26 mouse cellular contexts compared by ENCODE assay signal in the genomic region with DNA sequence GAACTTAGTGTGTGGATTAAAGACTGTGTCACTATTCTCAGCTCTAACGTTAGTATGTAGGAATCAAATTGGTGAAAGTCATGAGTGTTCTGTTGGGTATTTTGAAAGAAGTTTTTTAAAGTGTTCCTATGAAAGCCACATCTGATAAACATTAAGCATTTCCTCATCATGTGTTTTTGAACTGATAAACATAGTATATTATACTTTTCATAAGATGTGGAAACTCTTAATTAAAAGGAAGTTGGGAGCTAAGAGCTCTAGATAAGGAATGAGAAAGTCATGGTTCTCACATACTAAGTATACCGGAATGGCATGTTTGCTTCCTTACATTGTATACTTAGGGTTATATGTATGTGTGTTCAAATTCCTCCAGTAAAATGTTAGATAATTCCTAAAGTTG. TPM values are rescaled to one million over a fixed set of nuclear protein-coding genes. Genes with fewer than 3 reads are reported as not detected.
DNase-seq lines count a peak whose midpoint lies in the region; ATAC-seq and TF ChIP-seq lines count a peak whose summit lies in the region.
"Had no signal": no experiment of that assay in that cellular context is flagged by ENCODE, and none has a peak within 500 bp of the region (broad histone marks: within the 10 kb centered on the region; RNA-seq: fewer than 3 reads in every experiment).

No protein-coding gene starts in this region.

- H3K79me2 ChIP-seq in MEL (ENCODE audit: control insufficient read depth, insufficient read depth, low read length, poor library complexity), result peaks cover 26% of the 10 kb centered on the region

- ATAC-seq in common myeloid progenitor, adult 5-6 weeks (replicated peaks; ENCODE audit: low read depth, poor library complexity, severe bottlenecking), result peak; percentile 52; the same call in 1 of the 2 replicates
- ATAC-seq in megakaryocyte progenitor cell, adult 5-6 weeks (replicated peaks; ENCODE audit: poor library complexity), result peak; percentile 26; the same call in 1 of the 2 replicates
- ATAC-seq in neural tube, embryonic 15.5 days (ENCODE audit: low FRiP score), result no peak
- ATAC-seq in inflammation-experienced regulatory T-cells, adult 6 months, result no peak
- ATAC-seq: activated CD4-positive, CD25-positive, alpha-beta regulatory T cell, adult 4 months; CD4-positive, CD25-positive, alpha-beta regulatory T cell, adult 4 months; forebrain, embryonic 14.5 days; forebrain, embryonic 16.5 days; Patski had no signal

- H3K4me1 ChIP-seq in MEL (ENCODE audit: control insufficient read depth in 1 of 2, insufficient read depth in 2 of 2, low read length in 2 of 2), result peaks cover 15 to 23% of the 10 kb centered on the region in 2 experiments
- H3K4me1 ChIP-seq in neural tube, embryonic 15.5 days, result no peaks in the 10 kb centered on the region
- H3K4me1 ChIP-seq: embryonic facial prominence, embryonic 13.5 days; embryonic facial prominence, embryonic 15.5 days; forebrain, embryonic 10.5 days; forebrain, embryonic 12.5 days had no signal

- no peak for TF ChIP-seq CTCF in MEL (IDR thresholded peaks at IDR 0.05 in 2 of 3, conservative IDR thresholded peaks at IDR 0.05 in 1 of 3; ENCODE audit: control insufficient read depth in 1 of 3, insufficient read depth in 1 of 3, low read depth in 2 of 3, low read length in 3 of 3, poor library complexity in 1 of 3, severe bottlenecking in 1 of 3)

- TF ChIP-seq EP300 in MEL (IDR thresholded peaks at IDR 0.05; ENCODE audit: low read depth in 1 of 2, low read length in 2 of 2), result peak; percentile 70 to 85; a peak in 3 of 4 replicates

- H3K27me3 ChIP-seq in MEL (ENCODE audit: control insufficient read depth in 1 of 2, insufficient read depth in 2 of 2, low read length in 2 of 2), result no peaks in the 10 kb centered on the region
- no peaks in the 10 kb centered on the region for H3K27me3 ChIP-seq in neural tube, embryonic 15.5 days (replicated peaks)
- H3K27me3 ChIP-seq: CH12.LX; embryonic facial prominence, embryonic 13.5 days; embryonic facial prominence, embryonic 15.5 days; forebrain, embryonic 12.5 days; Patski had no signal

- no peak for TF ChIP-seq POLR2A in MEL (IDR thresholded peaks at IDR 0.05; ENCODE audit: control insufficient read depth in 1 of 2, insufficient read depth in 1 of 2, low read depth in 1 of 2, low read length in 2 of 2, poor library complexity in 1 of 2)

- 95% methylated on average over 2 of the region's 2 CpGs for WGBS in neural tube, embryonic 15.5 days

- peak; percentile 53 for DNase-seq in MEL (ENCODE audit: low read depth, low spot score)
- DNase-seq: adrenal gland, postnatal 10 days; adrenal gland, postnatal 25 days; B cell, adult 2 months; cerebellum, adult 11 months; cerebellum, adult 18-20 months; cerebellum, adult 8-10 months; cerebellum, adult 9-11 months; cerebellum, postnatal 14 days; cerebellum, postnatal 36 days had no signal

- peak overlapping the region; percentile 60 for H3K27ac ChIP-seq in MEL (ENCODE audit: control insufficient read depth, low read depth, low read length)
- no peak overlapping the region for H3K27ac ChIP-seq in neural tube, embryonic 15.5 days (replicated peaks)
- H3K27ac ChIP-seq: embryonic facial prominence, embryonic 13.5 days; embryonic facial prominence, embryonic 15.5 days; forebrain, embryonic 10.5 days; forebrain, embryonic 12.5 days had no signal

- no peak overlapping the region for H3K4me3 ChIP-seq in MEL (ENCODE audit: control insufficient read depth in 1 of 2, insufficient read depth in 1 of 2, low read depth in 2 of 2, low read length in 2 of 2)
- H3K4me3 ChIP-seq in neural tube, embryonic 15.5 days (replicated peaks), result no peak overlapping the region
- H3K4me3 ChIP-seq: embryonic facial prominence, embryonic 13.5 days; embryonic facial prominence, embryonic 15.5 days; erythroblast, embryonic 14.5 days; forebrain, embryonic 10.5 days; forebrain, embryonic 12.5 days had no signal

- TF ChIP-seq RAD21 in MEL (IDR thresholded peaks at IDR 0.05; ENCODE audit: low read depth, low read length), result no peak

- peaks cover 32 to 39% of the 10 kb centered on the region in 2 experiments for H3K36me3 ChIP-seq in MEL (ENCODE audit: control insufficient read depth in 1 of 2, insufficient read depth in 2 of 2, low read length in 2 of 2)
- peaks cover 21% of the 10 kb centered on the region for H3K36me3 ChIP-seq in neural tube, embryonic 15.5 days

- H3K4me2 ChIP-seq in neural tube, embryonic 15.5 days, result no peak overlapping the region
- H3K4me2 ChIP-seq: embryonic facial prominence, embryonic 13.5 days; embryonic facial prominence, embryonic 15.5 days; forebrain, embryonic 12.5 days had no signal

- H3K9me3 ChIP-seq in MEL (replicated peaks; ENCODE audit: insufficient read depth, low read length), result no peaks in the 10 kb centered on the region
- H3K9me3 ChIP-seq in neural tube, embryonic 15.5 days (replicated peaks), result no peaks in the 10 kb centered on the region
- H3K9me3 ChIP-seq: embryonic facial prominence, embryonic 13.5 days; embryonic facial prominence, embryonic 15.5 days; forebrain, embryonic 12.5 days; G1E had no signal

- no peak overlapping the region for H3K9ac ChIP-seq in MEL (ENCODE audit: control insufficient read depth, low read depth, low read length, poor library complexity, severe bottlenecking)
- H3K9ac ChIP-seq in neural tube, embryonic 15.5 days (replicated peaks), result no peak overlapping the region
- H3K9ac ChIP-seq: embryonic facial prominence, embryonic 13.5 days; embryonic facial prominence, embryonic 15.5 days; forebrain, embryonic 12.5 days had no signal

TF ChIP-seq in MEL, 35 proteins besides CTCF, POLR2A, EP300 and RAD21:
- TF ChIP-seq USF1 (IDR thresholded peaks at IDR 0.05; ENCODE audit: low read depth, low read length) (peak; percentile 21; the same call in 1 of the 2 replicates), MXI1 (IDR thresholded peaks at IDR 0.05; ENCODE audit: low read depth, low read length) (peak; percentile 56), GATA1 (IDR thresholded peaks at IDR 0.05; ENCODE audit: low read depth, low read length) (peak; percentile 90), ZNF384 (IDR thresholded peaks at IDR 0.05; ENCODE audit: low read depth, low read length) (0 out of 2 replicates have a peak, but pooled peaks have one; percentile 22), SIN3A (IDR thresholded peaks at IDR 0.05; ENCODE audit: low read length) (peak; percentile 23; the same call in 1 of the 2 replicates), TAL1 (IDR thresholded peaks at IDR 0.05; ENCODE audit: low read length) (peak; percentile 28), ETS1 (IDR thresholded peaks at IDR 0.05; ENCODE audit: low read depth, low read length) (peak; percentile 72), TCF12 (IDR thresholded peaks at IDR 0.05; ENCODE audit: low read depth, low read length) (peak; percentile 64; the same call in 1 of the 2 replicates), KAT2A (conservative IDR thresholded peaks at IDR 0.05; ENCODE audit: low read depth, low read length) (no peak), SMC3 (IDR thresholded peaks at IDR 0.05; ENCODE audit: low read depth, low read length) (no peak), NELFE (IDR thresholded peaks at IDR 0.05; ENCODE audit: low read depth, low read length) (no peak), MYC (IDR thresholded peaks at IDR 0.05; ENCODE audit: low read depth, low read length) (no peak)

RNA-seq across cellular contexts. Expression of a gene that starts 20.7 kb away (rescaled TPM):
- total RNA-seq in MEL (2012; rRNA removed), result 36.4 and 42.6 TPM in 2 replicates
- polyA plus RNA-seq in MEL (2012; ENCODE audit: insufficient read depth in 1 of 2, insufficient read length in 2 of 2, low read depth in 1 of 2, low replicate concordance in 2 of 2, missing spikeins in 1 of 2), result 10 to 100 TPM in 1 of 2 experiments, not detected in 1; 32.3 TPM
- 92.8 and 139 TPM in 2 replicates for total RNA-seq in common myeloid progenitor, adult 5-6 weeks (2017)
- 63.5 and 73.5 TPM in 2 replicates for total RNA-seq in megakaryocyte progenitor cell, adult 5-6 weeks (2015)
- total RNA-seq in megakaryocyte progenitor cell, adult 5-6 weeks (2017), result 55.4 and 65.6 TPM in 2 replicates
- polyA plus RNA-seq in neural tube, embryonic 15.5 days (2015; fragmentation: Nextera tagmentation; extraction: Ambion mirVana), result 81.7 and 86.0 TPM in 2 replicates
- polyA plus RNA-seq in inflammation-experienced regulatory T-cells, adult 6 months (2017; shearing (Covaris generic)), result 100 to 1,000 TPM in 2 of 3 experiments, 10 to 100 TPM in 1; 78.5 to 110 (median 102) TPM

RNA-seq across cellular contexts. Expression of a gene that starts 20.7 kb away (rescaled TPM):
- 5.5 and 5.7 TPM in 2 replicates for total RNA-seq in MEL (2012; rRNA removed)
- 10 to 100 TPM in 1 of 2 experiments, not detected in 1; 11.4 TPM for polyA plus RNA-seq in MEL (2012; ENCODE audit: insufficient read depth in 1 of 2, insufficient read length in 2 of 2, low read depth in 1 of 2, low replicate concordance in 2 of 2, missing spikeins in 1 of 2)
- 124 and 143 TPM in 2 replicates for total RNA-seq in common myeloid progenitor, adult 5-6 weeks (2017)
- 59.4 and 70.1 TPM in 2 replicates for total RNA-seq in megakaryocyte progenitor cell, adult 5-6 weeks (2015)
- total RNA-seq in megakaryocyte progenitor cell, adult 5-6 weeks (2017), result 95.7 and 107 TPM in 2 replicates
- 68.2 and 69.0 TPM in 2 replicates for polyA plus RNA-seq in neural tube, embryonic 15.5 days (2015; fragmentation: Nextera tagmentation; extraction: Ambion mirVana)
- 10 to 100 TPM; 18.1 to 36.0 (median 30.1) TPM for polyA plus RNA-seq in inflammation-experienced regulatory T-cells, adult 6 months (2017; shearing (Covaris generic))

RNA-seq across cellular contexts. Expression of a gene that starts 53.9 kb away (rescaled TPM):
- total RNA-seq in MEL (2012; rRNA removed), result 0.92 and 1.0 TPM in 2 replicates
- polyA plus RNA-seq in MEL (2012; ENCODE audit: insufficient read depth in 1 of 2, insufficient read length in 2 of 2, low read depth in 1 of 2, low replicate concordance in 2 of 2, missing spikeins in 1 of 2), result 1 to 10 TPM in 1 of 2 experiments, not detected in 1; 1.7 TPM
- 2.9 and 8.8 TPM in 2 replicates for total RNA-seq in common myeloid progenitor, adult 5-6 weeks (2017)
- 3.9 and 4.2 TPM in 2 replicates for total RNA-seq in megakaryocyte progenitor cell, adult 5-6 weeks (2015)
- 0.29 and 3.0 TPM in 2 replicates for total RNA-seq in megakaryocyte progenitor cell, adult 5-6 weeks (2017)
- polyA plus RNA-seq in neural tube, embryonic 15.5 days (2015; fragmentation: Nextera tagmentation; extraction: Ambion mirVana), result 17.4 and 18.5 TPM in 2 replicates
- polyA plus RNA-seq in inflammation-experienced regulatory T-cells, adult 6 months (2017; shearing (Covaris generic)), result 1 to 10 TPM; 3.7 to 5.9 (median 4.0) TPM
- total RNA-seq: CH12.LX, G1E had no signal
- polyA plus RNA-seq: G1E had no signal

Comparison
In these comparisons a context has a peak if more than half of its experiments do, and no peak if none do; other contexts are left out.
1. ATAC-seq: peak in common myeloid progenitor, adult 5-6 weeks (single experiment) and megakaryocyte progenitor cell, adult 5-6 weeks (single experiment); none in neural tube, embryonic 15.5 days (single experiment) and inflammation-experienced regulatory T-cells, adult 6 months (single experiment).